Mouse (Mus musculus) cortical plate, adult 2 months (tissue): ENCODE results near the gene Rims1.

ENCODE experiments used
- CTCF ChIP-seq: fragments of 200-500 bp; IDR thresholded peaks from 2 replicates; pipeline ENCODE4 v1.5.1; 2011; ENCODE audit warnings: mild to moderate bottlenecking, control low read depth, low read length; ENCODE audit not compliant: insufficient read depth; ENCODE audit errors: extremely low read depth
- POLR2A ChIP-seq: fragments of 200-500 bp; IDR thresholded peaks from 2 replicates; pipeline ENCODE4 v1.6.1; 2011; ENCODE audit warnings: mild to moderate bottlenecking, low read length, control low read depth; ENCODE audit not compliant: insufficient read depth; ENCODE audit errors: extremely low read depth

- TF ChIP-seq CTCF (no peak), POLR2A (no peak)
Observed at GRCm38 (mm10) chr1:22262169-22262950, 543.4 kb downstream of the Rims1 start.
